Mouse (Mus musculus) liver, embryonic 16.5 days (tissue): ENCODE data around the gene Olfr1505. TPM values are rescaled to one million over a fixed set of nuclear protein-coding genes. Genes with fewer than 3 reads are reported as not detected.

Experiments
- ATAC-seq: fragments of 200-750 bp; cut with Nextera tagmentation; 2 replicates; pipeline ENCODE4 v1.8.0; 2017; ENCODE audit warnings: low read depth, mild to moderate bottlenecking, moderate number of reproducible peaks, moderate library complexity
- H3K27ac ChIP-seq: fragments of 300-500 bp; sonication (generic); 2 replicates; pipeline ENCODE4 v1.5.1; 2014; ENCODE audit warnings: mild to moderate bottlenecking, low read length
- H3K27me3 ChIP-seq: fragments of 300-500 bp; sonication (generic); 2 replicates; pipeline ENCODE4 v1.6.1; 2014; ENCODE audit warnings: low read depth, low read length, mixed read lengths; ENCODE audit not compliant: control insufficient read depth, insufficient read depth
- H3K36me3 ChIP-seq: fragments of 300-500 bp; sonication (generic); 2 replicates; pipeline ENCODE4 v1.6.1; 2014; ENCODE audit warnings: mild to moderate bottlenecking; ENCODE audit not compliant: control insufficient read depth, insufficient read depth
- H3K4me1 ChIP-seq: fragments of 300-500 bp; sonication (generic); 2 replicates; pipeline ENCODE4 v1.6.1; 2014; ENCODE audit warnings: low read depth, low read length, mixed read lengths; ENCODE audit not compliant: control insufficient read depth
- H3K4me2 ChIP-seq: fragments of 300-500 bp; sonication (generic); 2 replicates; pipeline ENCODE4 v1.6.1; 2014; ENCODE audit warnings: low read depth, low read length, mixed read lengths
- H3K4me3 ChIP-seq: fragments of 300-500 bp; sonication (generic); 2 replicates; pipeline ENCODE4 v1.5.1; 2014; ENCODE audit warnings: low read depth, mild to moderate bottlenecking, low read length
- H3K9ac ChIP-seq: fragments of 300-500 bp; sonication (generic); 2 replicates; pipeline ENCODE4 v1.6.1; 2014; ENCODE audit warnings: low read depth, low read length
- H3K9me3 ChIP-seq: fragments of 300-500 bp; sonication (generic); replicated peaks from 2 replicates; pipeline ENCODE4 v1.6.1; 2016; ENCODE audit warnings: low read length; ENCODE audit not compliant: control insufficient read depth
- WGBS: fragments of 180-500 bp; shearing (Covaris S2); extraction: QIAGEN DNeasy Blood & Tissue Kit; methylation state at CpG from one replicate; pipeline ENCODE4 v1.1.7; 2014; ENCODE audit not compliant: insufficient replicate concordance; 5-methylcytosine and 5-hydroxymethylcytosine counted together
- polyA plus RNA-seq: library from polyadenylated mRNA; unstranded; fragments of >200 nt; fragmentation: Nextera tagmentation; extraction: Ambion mirVana; gene quantifications from 2 replicates; pipeline ENCODE4 v1.2.1, GENCODE M21; 2015

Gene Olfr1505
- not detected in 2 replicates for polyA plus RNA-seq

- Histone ChIP-seq H3K4me3 (no peak within 1 kb of the TSS), H3K4me2 (no peak within 1 kb of the TSS), H3K9ac (no peak within 1 kb of the TSS), H3K36me3 (no peaks in the 10 kb centered on the region), H3K27ac (no peak within 1 kb of the TSS), H3K9me3 (no peaks in the 10 kb centered on the region), H3K4me1 (no peaks in the 10 kb centered on the region), H3K27me3 (no peaks in the 10 kb centered on the region)
- 35% methylated on average over 2 of the region's 2 CpGs for WGBS
- ATAC-seq = no peak
These were observed at the start of gene Olfr1505 for GRCm38 (mm10) chr19:13913230-13913629. Olfr1505 (plus strand) TSS chr19:13913530.

GRCm38 (mm10) chr19:13897828-13898227 is 15.5 kb upstream of the Olfr1505 start, which contains the start of gene Olfr1504:
Olfr1504 (minus strand) TSS chr19:13897928.
- Histone ChIP-seq H3K27ac (no peak within 1 kb of the TSS), H3K4me3 (no peak within 1 kb of the TSS), H3K9me3 (no peaks in the 10 kb centered on the region), H3K4me2 (no peak within 1 kb of the TSS), H3K4me1 (no peaks in the 10 kb centered on the region), H3K36me3 (no peaks in the 10 kb centered on the region), H3K27me3 (no peaks in the 10 kb centered on the region), H3K9ac (no peak within 1 kb of the TSS)
- WGBS = 38% methylated on average over 1 of the region's 1 CpGs
- no peak for ATAC-seq

Other genes starting within 250 kb of the Olfr1505 start
- not detected in 2 replicates for gene Olfr1491, start 216.3 kb upstream of the Olfr1505 start, polyA plus RNA-seq
- not detected in 2 replicates for gene Olfr1493-ps1, start 190.3 kb upstream of the Olfr1505 start, polyA plus RNA-seq
- not detected in 2 replicates for gene Olfr1494, start 173.8 kb upstream of the Olfr1505 start, polyA plus RNA-seq
- gene Olfr1495, start 148.9 kb upstream of the Olfr1505 start, polyA plus RNA-seq = not detected in 2 replicates
- gene Olfr1496, start 135.7 kb upstream of the Olfr1505 start, polyA plus RNA-seq = not detected in 2 replicates
- gene Olfr1497, start 115.3 kb upstream of the Olfr1505 start, polyA plus RNA-seq = not detected in 2 replicates
- gene Olfr1499, start 94.1 kb upstream of the Olfr1505 start, polyA plus RNA-seq = not detected in 2 replicates
- gene Olfr1500, start 83.0 kb upstream of the Olfr1505 start, polyA plus RNA-seq = not detected in 2 replicates
- not detected in 2 replicates for gene Olfr1501, start 62.8 kb upstream of the Olfr1505 start, polyA plus RNA-seq
- gene Olfr1502, start 51.7 kb upstream of the Olfr1505 start, polyA plus RNA-seq = not detected in 2 replicates
- not detected in 2 replicates for gene Olfr1504, start 15.6 kb upstream of the Olfr1505 start, polyA plus RNA-seq